Mouse (Mus musculus): ENCODE data around the gene Ccdc33. TPM values are rescaled to one million over a fixed set of nuclear protein-coding genes. Genes with fewer than 3 reads are reported as not detected.

Gene Ccdc33
- polyA plus RNA-seq, 1 experiment from 2014 or later: not detected

DNA sequence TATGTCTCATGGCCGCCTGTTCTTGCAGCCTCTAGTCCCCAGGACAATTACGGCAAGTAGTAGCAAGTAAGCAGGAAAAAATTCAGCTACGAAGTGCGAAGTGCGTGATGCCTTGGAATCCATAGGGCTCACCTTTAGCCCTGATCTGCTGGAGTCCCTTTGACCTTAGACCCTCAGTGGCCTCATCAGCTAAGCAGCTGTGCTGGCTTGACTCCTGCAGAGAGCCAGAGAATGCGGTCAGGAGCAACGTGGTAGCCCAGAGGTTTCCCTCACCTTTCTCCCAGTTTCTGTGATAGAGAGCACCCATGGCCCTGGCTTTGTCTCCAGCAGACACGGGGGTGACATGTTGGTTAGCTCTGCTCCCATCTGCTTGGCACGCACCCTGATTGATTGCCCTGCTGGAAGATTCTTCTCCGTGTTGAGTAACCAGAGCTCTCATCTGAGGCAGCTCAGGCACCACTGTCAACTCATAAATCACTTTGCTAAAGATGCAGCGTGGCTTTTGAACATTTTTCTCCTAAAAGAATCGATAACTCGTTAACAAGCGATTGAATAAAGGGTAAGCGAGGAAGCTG lies 12.9 kb downstream of the Ccdc33 start:
- no peak overlapping the region for H3K9ac ChIP-seq (replicated peaks; ENCODE audit: low read depth, low read length)
- no peak overlapping the region for H3K4me2 ChIP-seq (ENCODE audit: low read depth, low read length)
- H3K27me3 ChIP-seq (ENCODE audit: control insufficient read depth, insufficient read depth, low read length): no peaks in the 10 kb centered on the region
- H3K36me3 ChIP-seq (ENCODE audit: control insufficient read depth, insufficient read depth, low read length): no peaks in the 10 kb centered on the region
- 43% methylated on average over 15 of the region's 15 CpGs for WGBS
- H3K4me1 ChIP-seq (ENCODE audit: control insufficient read depth, insufficient read depth, low read length): peaks cover 19% of the 10 kb centered on the region
- H3K9me3 ChIP-seq (ENCODE audit: control insufficient read depth, low read length): no peaks in the 10 kb centered on the region
- no peak for ATAC-seq (ENCODE audit: low read depth)
- H3K27ac ChIP-seq (ENCODE audit: low read depth, low read length): no peak overlapping the region
- no peak overlapping the region for H3K4me3 ChIP-seq (ENCODE audit: low read depth, low read length)

DNA sequence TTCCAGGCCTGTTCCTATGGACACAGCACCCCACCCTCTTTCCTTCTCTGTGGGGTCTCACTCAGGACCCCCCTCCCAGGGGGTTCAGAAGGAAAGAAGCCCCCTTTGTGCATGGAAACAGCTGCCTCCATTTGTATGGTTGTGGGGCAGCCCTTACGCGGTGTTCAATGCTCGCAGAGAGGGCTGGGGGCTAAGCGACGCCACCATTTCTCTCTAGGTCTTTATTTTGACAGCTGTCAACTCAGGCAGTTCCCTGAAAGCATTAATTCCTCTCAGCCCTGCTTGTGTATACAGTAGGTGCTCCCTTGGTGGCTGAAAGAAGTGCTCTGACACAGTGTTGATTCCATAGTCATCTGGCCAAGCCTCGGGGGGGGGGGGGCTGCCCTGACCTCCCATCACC lies 15.0 kb downstream of the Ccdc33 start:
- H3K4me1 ChIP-seq (ENCODE audit: control insufficient read depth, insufficient read depth, low read length): peaks cover 17% of the 10 kb centered on the region
- 59% methylated on average over 6 of the region's 6 CpGs for WGBS
- no peak for ATAC-seq (ENCODE audit: low read depth)

DNA sequence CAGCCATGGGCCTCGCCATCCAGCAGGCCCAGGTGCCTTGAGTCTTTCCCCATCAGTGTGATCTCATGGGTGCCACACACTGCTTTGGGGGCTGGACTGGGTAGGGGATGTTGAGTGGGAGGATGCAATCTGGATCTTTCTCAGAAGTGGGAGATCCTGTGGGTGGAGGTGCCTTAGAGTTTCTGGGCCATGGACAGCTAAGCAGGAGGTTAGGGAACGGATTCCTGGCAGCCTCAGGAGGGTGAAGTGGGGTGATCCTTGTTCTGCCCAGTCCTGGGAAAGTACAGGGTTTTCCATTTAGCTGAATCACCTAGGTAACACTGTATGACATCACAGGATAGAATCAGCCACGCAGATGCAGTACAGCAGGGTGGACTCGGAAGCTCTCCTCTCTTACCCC lies 16.6 kb downstream of the Ccdc33 start:
- no peak overlapping the region for H3K4me2 ChIP-seq (ENCODE audit: low read depth, low read length)
- ATAC-seq (ENCODE audit: low read depth): no peak
- no peak overlapping the region for H3K4me3 ChIP-seq (ENCODE audit: low read depth, low read length)
- no peak overlapping the region for H3K27ac ChIP-seq (ENCODE audit: low read depth, low read length)
- no peak overlapping the region for H3K9ac ChIP-seq (replicated peaks; ENCODE audit: low read depth, low read length)
- no peaks in the 10 kb centered on the region for H3K9me3 ChIP-seq (ENCODE audit: control insufficient read depth, low read length)
- 71% methylated on average over 4 of the region's 4 CpGs for WGBS
- no peaks in the 10 kb centered on the region for H3K27me3 ChIP-seq (ENCODE audit: control insufficient read depth, insufficient read depth, low read length)
- no peaks in the 10 kb centered on the region for H3K36me3 ChIP-seq (ENCODE audit: control insufficient read depth, insufficient read depth, low read length)
- H3K4me1 ChIP-seq (ENCODE audit: control insufficient read depth, insufficient read depth, low read length): peaks cover 19% of the 10 kb centered on the region

More for the DNA sequence above, 15.0 kb downstream of the Ccdc33 start:
- Histone ChIP-seq H3K27me3 (ENCODE audit: control insufficient read depth, insufficient read depth, low read length) (no peaks in the 10 kb centered on the region), H3K4me2 (ENCODE audit: low read depth, low read length) (no peak overlapping the region), H3K9me3 (ENCODE audit: control insufficient read depth, low read length) (no peaks in the 10 kb centered on the region), H3K36me3 (ENCODE audit: control insufficient read depth, insufficient read depth, low read length) (no peaks in the 10 kb centered on the region), H3K9ac (replicated peaks; ENCODE audit: low read depth, low read length) (no peak overlapping the region), H3K4me3 (ENCODE audit: low read depth, low read length) (no peak overlapping the region), H3K27ac (ENCODE audit: low read depth, low read length) (no peak overlapping the region)

GRCm38 (mm10) chr9:58099836-58100565 lies 18.6 kb downstream of the Ccdc33 start:
- H3K9me3 ChIP-seq (ENCODE audit: control insufficient read depth, low read length): no peaks in the 10 kb centered on the region
- H3K4me1 ChIP-seq (ENCODE audit: control insufficient read depth, insufficient read depth, low read length): peaks cover 16% of the 10 kb centered on the region
- 75% methylated on average over 5 of the region's 5 CpGs for WGBS
- H3K27me3 ChIP-seq (ENCODE audit: control insufficient read depth, insufficient read depth, low read length): no peaks in the 10 kb centered on the region
- H3K27ac ChIP-seq (ENCODE audit: low read depth, low read length): no peak overlapping the region
- no peak overlapping the region for H3K4me2 ChIP-seq (ENCODE audit: low read depth, low read length)
- H3K9ac ChIP-seq (replicated peaks; ENCODE audit: low read depth, low read length): no peak overlapping the region
- H3K36me3 ChIP-seq (ENCODE audit: control insufficient read depth, insufficient read depth, low read length): no peaks in the 10 kb centered on the region
- H3K4me3 ChIP-seq (ENCODE audit: low read depth, low read length): no peak overlapping the region
- no peak for ATAC-seq (ENCODE audit: low read depth)

- Histone ChIP-seq H3K27ac (ENCODE audit: low read depth, low read length) (peak overlapping the region; percentile 34; the same call in 1 of the 2 replicates), H3K4me3 (ENCODE audit: low read depth, low read length) (no peak overlapping the region), H3K4me2 (ENCODE audit: low read depth, low read length) (no peak overlapping the region), H3K4me1 (ENCODE audit: control insufficient read depth, insufficient read depth, low read length) (peaks cover 16% of the 10 kb centered on the region), H3K9ac (replicated peaks; ENCODE audit: low read depth, low read length) (no peak overlapping the region), H3K36me3 (ENCODE audit: control insufficient read depth, insufficient read depth, low read length) (no peaks in the 10 kb centered on the region), H3K9me3 (ENCODE audit: control insufficient read depth, low read length) (no peaks in the 10 kb centered on the region), H3K27me3 (ENCODE audit: control insufficient read depth, insufficient read depth, low read length) (no peaks in the 10 kb centered on the region)
- peak; percentile 70 for ATAC-seq (ENCODE audit: low read depth)
- WGBS: 62% methylated on average over 5 of the region's 5 CpGs
Observed at GRCm38 (mm10) chr9:58096629-58097301, 21.9 kb downstream of the Ccdc33 start.

DNA sequence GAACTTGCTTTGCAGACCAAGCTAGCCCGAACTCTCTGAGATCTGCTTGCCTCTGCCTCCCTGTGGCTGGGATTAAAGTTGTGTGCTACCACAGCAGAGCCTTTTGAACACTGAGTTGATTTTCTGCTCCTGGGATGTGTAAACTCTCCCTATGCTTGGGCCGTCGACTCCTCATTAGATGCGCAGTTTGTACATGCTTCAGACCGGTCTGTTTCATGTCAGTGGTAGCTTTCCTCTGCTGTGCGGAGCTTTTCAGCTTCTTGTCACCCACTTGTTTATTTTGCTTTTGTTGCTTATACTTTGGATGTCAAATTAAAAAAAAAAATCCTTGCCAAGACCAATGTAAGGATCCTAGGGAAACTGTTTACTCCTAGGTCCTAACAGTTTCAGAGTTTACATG lies 22.6 kb downstream of the Ccdc33 start:
- Histone ChIP-seq H3K4me3 (ENCODE audit: low read depth, low read length) (no peak overlapping the region), H3K9ac (replicated peaks; ENCODE audit: low read depth, low read length) (no peak overlapping the region), H3K36me3 (ENCODE audit: control insufficient read depth, insufficient read depth, low read length) (no peaks in the 10 kb centered on the region), H3K4me2 (ENCODE audit: low read depth, low read length) (no peak overlapping the region), H3K27me3 (ENCODE audit: control insufficient read depth, insufficient read depth, low read length) (no peaks in the 10 kb centered on the region), H3K9me3 (ENCODE audit: control insufficient read depth, low read length) (no peaks in the 10 kb centered on the region), H3K4me1 (ENCODE audit: control insufficient read depth, insufficient read depth, low read length) (peaks cover 11% of the 10 kb centered on the region), H3K27ac (ENCODE audit: low read depth, low read length) (no peak overlapping the region)
- WGBS: 87% methylated on average over 6 of the region's 6 CpGs
- no peak for ATAC-seq (ENCODE audit: low read depth)

DNA sequence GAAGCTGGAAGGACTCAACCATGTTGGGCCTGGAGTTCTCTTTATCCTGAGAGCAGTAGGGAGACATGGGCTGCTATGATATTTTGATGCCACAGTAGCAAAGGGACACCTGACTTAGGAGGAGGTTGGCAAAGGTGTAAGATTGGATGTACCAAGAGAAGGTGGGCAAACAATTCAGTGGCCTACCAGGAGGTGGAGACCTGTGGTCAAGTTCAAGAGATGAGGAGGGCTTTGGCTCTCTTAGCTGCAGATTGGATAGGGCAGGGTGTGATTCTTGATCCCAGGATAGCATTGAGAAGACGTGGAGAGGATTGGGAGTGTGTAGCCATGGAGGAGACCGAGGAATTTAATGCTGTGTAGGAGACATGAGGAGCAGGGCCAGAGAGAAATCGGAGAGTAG lies 24.8 kb downstream of the Ccdc33 start:
- no peaks in the 10 kb centered on the region for H3K27me3 ChIP-seq (ENCODE audit: control insufficient read depth, insufficient read depth, low read length)
- H3K36me3 ChIP-seq (ENCODE audit: control insufficient read depth, insufficient read depth, low read length): no peaks in the 10 kb centered on the region
- H3K9me3 ChIP-seq (ENCODE audit: control insufficient read depth, low read length): no peaks in the 10 kb centered on the region
- H3K4me1 ChIP-seq (ENCODE audit: control insufficient read depth, insufficient read depth, low read length): peaks cover 10% of the 10 kb centered on the region
- 73% methylated on average over 3 of the region's 3 CpGs for WGBS
- ATAC-seq (ENCODE audit: low read depth): no peak
- H3K9ac ChIP-seq (replicated peaks; ENCODE audit: low read depth, low read length): no peak overlapping the region
- H3K27ac ChIP-seq (ENCODE audit: low read depth, low read length): no peak overlapping the region
- H3K4me2 ChIP-seq (ENCODE audit: low read depth, low read length): no peak overlapping the region
- no peak overlapping the region for H3K4me3 ChIP-seq (ENCODE audit: low read depth, low read length)

DNA sequence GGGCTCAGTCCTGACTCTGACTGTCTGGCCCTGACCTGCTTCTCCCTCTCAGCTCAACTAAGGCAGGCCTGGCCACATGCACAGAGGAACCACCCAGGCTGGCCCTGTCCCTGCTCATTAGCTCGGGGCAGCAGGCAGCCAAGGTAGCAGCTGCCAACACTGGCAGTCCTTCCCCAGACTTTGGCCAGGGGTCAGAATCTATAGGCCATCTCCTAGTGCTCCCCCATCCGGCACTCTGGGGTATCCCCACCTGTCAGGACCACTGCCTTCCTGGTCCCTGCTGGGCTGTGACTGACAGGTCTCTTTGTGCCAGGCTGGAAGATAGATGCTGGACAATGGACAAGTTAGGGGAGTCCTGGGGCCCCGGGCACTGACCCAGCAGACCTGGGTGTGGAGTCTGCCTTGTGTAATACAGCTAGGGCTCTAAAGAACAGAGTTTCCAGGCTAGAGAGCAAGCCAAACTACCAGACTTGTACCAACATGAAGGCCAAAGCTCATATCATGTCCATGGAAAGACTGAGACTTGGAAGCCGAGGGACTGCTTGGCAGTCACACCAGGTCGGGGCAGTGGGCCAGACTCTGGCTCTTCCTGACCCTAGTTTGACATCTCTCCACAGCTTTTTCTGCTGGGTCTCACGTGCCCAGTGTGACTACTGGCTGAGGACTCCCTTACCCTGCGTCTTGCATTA lies 25.9 kb downstream of the Ccdc33 start:
- 76% methylated on average over 7 of the region's 7 CpGs for WGBS
- Histone ChIP-seq H3K36me3 (ENCODE audit: control insufficient read depth, insufficient read depth, low read length) (no peaks in the 10 kb centered on the region), H3K9ac (replicated peaks; ENCODE audit: low read depth, low read length) (no peak overlapping the region), H3K4me3 (ENCODE audit: low read depth, low read length) (no peak overlapping the region), H3K27ac (ENCODE audit: low read depth, low read length) (no peak overlapping the region), H3K4me1 (ENCODE audit: control insufficient read depth, insufficient read depth, low read length) (peaks cover 14% of the 10 kb centered on the region), H3K27me3 (ENCODE audit: control insufficient read depth, insufficient read depth, low read length) (no peaks in the 10 kb centered on the region), H3K9me3 (ENCODE audit: control insufficient read depth, low read length) (no peaks in the 10 kb centered on the region), H3K4me2 (ENCODE audit: low read depth, low read length) (no peak overlapping the region)
- ATAC-seq (ENCODE audit: low read depth): no peak
